Mouse (Mus musculus) megakaryocyte, adult 5-6 weeks (primary cell): ENCODE measurements around the gene Enpp3. TPM values are rescaled to one million over a fixed set of nuclear protein-coding genes. Genes with fewer than 3 reads are reported as not detected.
A peak's percentile ranks its signal among the peaks of the same experiment; 100 is the strongest.
"Not testable (repeated sequence)": the region's sequence is repeated elsewhere in the genome, so short reads cannot be mapped to it uniquely, and the experiment has no call there.

Experiments used
- ATAC-seq: 2 replicates; pipeline ENCODE4 v1.8.0; 2016; ENCODE audit warnings: mild to moderate bottlenecking, inconsistent platforms; ENCODE audit not compliant: poor library complexity, severe bottlenecking
- total RNA-seq, 2 experiments: library from RNA; stranded (forward) in 1 of 2; stranded (reverse) in 1 of 2; fragments of 153-499, 151-499 nt in 1 of 2; fragments of 221-1000, 200-1000 nt in 1 of 2; gene quantifications; 2 replicates each; pipeline versions ENCODE4 v1.2.3 to v1.2.4; 2015 to 2017

The Enpp3 gene
- total RNA-seq, 2 experiments from 2014 or later, result not detected

DNA sequence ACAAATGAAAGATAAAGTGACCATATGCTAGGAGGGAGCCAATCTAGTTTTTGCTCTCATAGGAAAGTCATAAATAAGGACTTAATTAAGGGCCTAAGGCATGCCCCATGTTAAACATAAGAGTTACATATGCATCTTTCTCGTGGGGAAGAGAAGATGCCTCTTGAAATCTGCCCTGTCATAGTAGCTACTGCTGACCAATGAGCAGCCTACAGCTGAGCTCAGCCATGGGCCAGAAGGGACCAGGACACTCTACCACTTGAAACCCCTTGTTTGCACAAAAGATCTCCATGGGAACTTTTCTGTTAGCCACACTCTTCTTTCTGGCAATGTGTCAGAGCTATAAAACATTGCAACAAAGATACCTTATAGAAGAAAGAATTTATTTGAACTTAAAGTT lies 19.4 kb downstream of the Enpp3 start:
- ATAC-seq, result no peak

DNA sequence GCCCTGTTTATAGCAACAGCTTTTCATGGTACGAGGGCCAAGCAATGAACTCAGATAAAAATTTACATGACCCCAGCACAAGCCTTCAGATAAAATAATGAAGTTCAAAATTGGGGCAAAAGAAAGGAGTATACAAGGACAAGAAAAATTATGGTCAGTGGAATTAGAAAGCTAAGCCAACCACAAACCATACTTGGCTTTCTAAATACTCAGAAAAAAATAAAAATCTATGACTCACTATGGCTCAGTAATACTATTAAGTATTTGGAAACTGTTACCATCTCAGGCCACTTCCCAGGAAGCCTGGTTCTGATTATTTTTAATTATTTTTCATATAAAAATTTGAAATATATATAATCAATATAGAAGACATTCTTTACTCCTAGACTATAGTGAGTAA lies 19.8 kb downstream of the Enpp3 start:
- ATAC-seq, result no peak

GRCm38 (mm10) chr10:24821990-24822676 lies 20.5 kb downstream of the Enpp3 start:
- no peak for ATAC-seq

DNA sequence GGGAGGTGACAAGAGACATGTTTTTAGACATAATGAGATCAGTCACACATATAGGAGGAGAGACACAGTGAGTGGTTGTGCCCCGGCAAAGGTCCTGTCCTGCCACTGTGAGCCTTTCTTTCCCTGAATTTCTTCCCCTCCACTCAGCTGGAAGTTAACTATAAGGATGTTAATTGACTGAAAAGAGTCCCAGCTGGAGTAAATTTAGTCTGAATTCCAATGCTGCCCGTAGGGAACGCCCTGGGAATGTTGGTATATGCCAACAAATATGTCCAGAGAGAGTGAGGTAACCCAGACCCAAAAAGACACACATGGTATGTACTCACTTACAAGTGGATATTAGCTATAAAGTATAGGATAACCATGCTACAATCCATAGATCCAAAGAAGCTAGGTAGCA lies 23.1 kb downstream of the Enpp3 start:
- ATAC-seq, result no peak

GRCm38 (mm10) chr10:24810639-24811038 lies 32.0 kb downstream of the Enpp3 start:
- no peak for ATAC-seq

- no peak for ATAC-seq
Measured at GRCm38 (mm10) chr10:24806756-24807155, 35.9 kb downstream of the Enpp3 start.

DNA sequence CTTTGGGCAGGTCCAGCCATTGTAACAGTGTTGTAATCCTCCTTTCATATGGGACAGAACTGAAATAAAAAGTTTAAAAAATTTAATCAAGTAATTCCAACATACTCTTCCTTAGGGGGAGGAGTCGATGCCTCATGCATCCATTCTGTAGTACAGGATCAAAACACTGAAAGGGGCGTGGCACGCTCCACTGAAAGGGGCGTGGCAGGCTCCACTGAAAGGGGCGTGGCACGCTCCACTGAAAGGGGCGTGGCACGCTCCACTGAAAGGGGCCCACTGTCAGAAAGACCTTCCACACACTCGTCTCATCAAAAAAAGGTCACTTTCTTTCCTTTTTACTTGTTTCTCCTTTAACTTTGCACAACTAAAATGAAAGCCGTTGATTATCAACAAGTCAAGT lies 36.7 kb downstream of the Enpp3 start:
- no peak for ATAC-seq

GRCm38 (mm10) chr10:24805173-24805572 lies 37.5 kb downstream of the Enpp3 start:
- no peak for ATAC-seq

DNA sequence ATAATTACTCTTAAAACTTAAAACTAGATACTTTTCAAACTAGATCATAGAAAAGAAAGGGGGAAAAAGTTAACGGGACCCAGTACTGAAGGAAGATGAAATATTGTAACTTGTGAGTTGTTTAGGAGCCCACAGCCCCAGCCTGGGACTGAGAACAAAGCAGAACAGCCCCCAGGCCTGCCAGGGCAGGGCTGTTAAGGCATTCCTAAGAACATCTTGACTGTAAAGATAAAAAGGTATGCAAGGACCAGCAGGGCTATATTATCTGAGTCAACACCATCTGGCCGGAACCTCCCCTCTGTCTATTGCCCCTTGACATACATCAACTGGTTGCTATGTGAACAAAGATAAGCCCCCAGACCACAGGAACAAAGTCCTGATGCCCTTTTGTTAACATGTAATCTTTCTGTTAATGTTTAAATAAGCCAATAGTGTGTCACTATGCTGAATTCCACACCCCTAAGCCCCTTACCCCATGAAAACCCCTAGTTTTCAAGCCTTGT lies 39.8 kb downstream of the Enpp3 start:
- ATAC-seq, result not testable (repeated sequence)

- ATAC-seq, result no peak
Measured at GRCm38 (mm10) chr10:24801796-24802195, 40.8 kb downstream of the Enpp3 start.

DNA sequence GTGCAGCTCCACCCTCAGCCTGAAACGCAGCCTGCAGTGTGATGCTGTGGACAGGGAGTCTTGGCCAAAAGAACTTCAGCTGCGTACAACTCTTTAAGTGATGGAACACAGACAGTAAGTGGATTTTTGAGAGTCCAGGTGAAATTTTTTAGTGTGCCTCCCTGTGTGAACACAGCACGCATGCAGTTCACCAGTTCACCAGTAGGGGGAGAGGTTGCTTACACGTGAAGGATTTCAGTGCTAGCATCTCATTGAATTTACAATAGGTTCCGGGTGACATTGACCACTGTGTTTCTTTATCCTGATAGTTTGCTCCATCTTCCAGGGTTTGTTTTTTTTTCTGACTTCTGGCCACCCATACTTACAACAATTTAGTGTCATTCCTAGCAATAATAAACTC lies 45.4 kb downstream of the Enpp3 start:
- peak; percentile 82 for ATAC-seq

GRCm38 (mm10) chr10:24792756-24793155 lies 49.9 kb downstream of the Enpp3 start:
- ATAC-seq, result no peak

DNA sequence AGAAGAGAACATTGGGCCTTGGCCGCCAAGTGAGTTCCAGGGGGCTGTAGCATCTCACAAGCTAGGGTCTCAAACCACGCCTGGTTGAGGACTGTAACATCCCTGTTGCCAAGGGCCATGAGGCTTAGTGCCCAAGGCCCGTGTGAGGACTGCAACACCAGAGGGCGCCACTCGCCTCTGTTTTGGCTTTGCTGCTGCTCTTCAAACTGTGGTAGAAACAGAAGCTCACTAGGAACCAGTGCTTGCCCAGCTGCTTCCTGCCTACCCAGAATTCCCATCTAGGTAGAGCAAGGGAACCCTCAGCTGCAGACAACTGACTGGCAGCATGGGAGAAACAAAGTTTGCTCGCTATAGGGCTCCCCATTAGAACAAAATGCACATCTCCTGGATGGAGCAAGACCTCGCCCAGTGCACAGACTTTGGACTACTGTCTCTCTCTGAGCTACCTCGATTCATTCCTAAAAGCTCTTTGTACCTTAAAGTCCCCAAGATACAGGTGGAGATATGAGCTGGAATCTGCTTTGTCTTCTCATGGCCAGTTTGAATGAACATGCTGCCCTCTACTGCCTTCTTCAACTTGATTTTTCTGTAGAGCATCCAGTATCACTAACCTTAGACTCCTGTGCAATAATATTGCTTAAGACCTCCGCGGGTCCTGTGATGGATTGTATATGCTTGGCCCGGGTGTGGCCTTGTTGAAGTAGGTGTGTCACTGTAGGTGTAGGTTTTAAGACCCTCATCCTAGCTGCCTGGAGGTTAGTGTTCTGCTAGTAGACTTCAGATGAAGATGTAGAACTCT lies 52.7 kb downstream of the Enpp3 start:
- ATAC-seq, result peak; percentile 62

GRCm38 (mm10) chr10:24785345-24785744 lies 57.3 kb downstream of the Enpp3 start:
- no peak for ATAC-seq

DNA sequence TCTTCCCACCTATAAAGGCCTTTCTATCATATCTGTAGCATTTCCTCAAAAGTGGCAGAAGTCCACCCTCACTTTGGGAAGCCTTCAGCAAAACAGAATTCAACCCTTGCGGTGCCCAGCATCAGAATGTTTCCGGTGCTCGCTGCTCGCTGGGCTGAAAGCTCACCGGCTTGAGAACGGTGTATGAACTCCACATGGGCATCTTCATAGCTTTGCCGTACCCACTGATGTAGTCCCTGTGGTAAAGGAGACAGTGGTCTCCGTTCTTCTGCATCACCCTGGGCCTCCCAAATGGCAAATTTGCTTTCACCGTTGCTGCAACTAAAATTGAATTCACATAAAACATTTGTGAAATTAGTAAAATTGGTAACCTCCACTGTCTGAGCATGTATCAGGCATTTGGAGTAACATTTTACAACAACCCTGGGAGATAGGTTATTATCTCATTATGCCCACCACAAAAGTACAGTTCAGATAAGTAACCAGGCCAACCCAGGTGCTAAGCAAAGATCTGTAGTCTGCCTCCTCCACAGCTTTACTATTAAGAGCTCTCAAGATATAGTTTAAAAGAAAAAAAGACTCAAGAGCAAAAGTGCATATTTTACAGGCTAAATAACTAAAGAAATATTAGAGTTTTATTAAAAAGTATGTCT lies 57.9 kb downstream of the Enpp3 start:
- no peak for ATAC-seq

GRCm38 (mm10) chr10:24783946-24784345 lies 58.7 kb downstream of the Enpp3 start:
- no peak for ATAC-seq

DNA sequence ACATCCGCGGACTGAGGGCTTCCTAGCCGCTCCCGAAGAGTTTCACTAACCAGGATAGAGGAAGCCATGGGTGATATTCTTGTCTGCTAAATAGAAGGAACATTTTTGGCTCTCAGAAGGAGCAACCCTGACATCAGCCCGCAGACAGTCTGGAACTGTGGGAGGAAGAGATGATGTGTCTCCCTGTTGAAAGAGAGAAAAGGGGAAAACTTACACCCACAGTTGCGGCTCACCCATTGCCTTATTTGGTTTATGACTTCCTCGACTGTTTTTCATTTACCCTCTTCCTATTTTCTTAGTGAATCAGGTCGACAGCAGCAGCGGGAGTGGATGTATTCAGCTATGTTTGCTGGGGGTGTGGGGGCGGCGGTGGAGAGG lies 64.0 kb downstream of the Enpp3 start:
- ATAC-seq, result no peak

DNA sequence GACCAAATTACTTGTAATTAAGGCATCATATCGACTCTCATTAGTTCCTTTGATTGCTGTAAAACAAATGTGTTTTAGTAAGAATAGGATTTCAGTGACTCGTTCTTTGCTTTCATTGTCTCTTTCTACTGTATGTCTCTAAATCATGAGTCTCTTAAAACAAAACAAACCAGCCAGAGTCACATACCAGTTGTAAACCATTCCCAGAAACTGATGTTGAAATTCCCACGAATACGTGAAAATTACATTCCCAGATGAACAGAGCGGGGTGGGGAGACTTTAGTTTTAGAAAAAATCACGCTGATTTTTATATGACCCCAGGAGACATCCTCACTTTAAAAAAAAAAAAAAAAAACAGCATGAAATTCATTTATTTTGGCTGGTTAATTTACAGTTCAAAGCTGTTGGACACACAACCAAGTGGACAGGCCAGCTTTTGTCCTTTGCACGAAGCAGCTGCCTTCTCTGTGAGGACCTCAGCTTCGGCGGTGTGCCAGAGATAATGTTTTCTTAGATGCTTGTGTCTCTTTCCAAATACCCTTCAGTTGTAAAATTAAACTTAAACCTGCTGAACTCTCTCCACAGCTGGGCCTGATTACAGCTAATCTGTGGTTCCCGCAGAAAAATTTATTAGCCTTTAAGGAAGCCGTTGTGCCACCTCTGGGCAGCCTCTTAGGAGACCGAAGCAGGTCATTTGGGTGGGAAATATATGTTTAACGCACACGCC lies 64.5 kb downstream of the Enpp3 start:
- ATAC-seq, result no peak

GRCm38 (mm10) chr10:24769496-24769895 lies 73.1 kb downstream of the Enpp3 start:
- no peak for ATAC-seq

DNA sequence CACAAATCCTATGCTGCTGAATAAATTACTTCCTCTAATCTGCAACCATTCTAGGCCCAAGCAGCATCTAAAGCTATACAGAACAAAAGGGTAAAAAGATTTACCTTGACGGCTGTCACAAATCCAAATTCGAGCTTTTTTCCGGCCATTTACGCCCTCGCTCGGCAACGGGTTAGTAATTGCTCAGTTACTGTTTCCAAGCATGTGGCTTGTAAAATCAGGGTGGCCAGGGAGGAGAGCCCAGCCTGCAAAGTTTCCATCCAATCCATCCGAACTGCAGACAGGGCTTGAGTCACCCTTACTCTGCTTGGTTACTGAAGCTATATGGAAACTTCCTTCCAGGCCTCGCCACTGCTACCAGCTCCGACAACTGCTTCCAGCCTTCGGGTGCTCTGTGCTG lies 74.9 kb downstream of the Enpp3 start:
- ATAC-seq, result no peak

GRCm38 (mm10) chr10:24766061-24766460 lies 76.6 kb downstream of the Enpp3 start:
- ATAC-seq, result no peak
